Mouse (Mus musculus): ENCODE measurements around the gene Gpm6a. TPM values are rescaled to one million over a fixed set of nuclear protein-coding genes. Genes with fewer than 3 reads are reported as not detected.
"Not testable (repeated sequence)": the region's sequence is repeated elsewhere in the genome, so short reads cannot be mapped to it uniquely, and the experiment has no call there.

The Gpm6a gene
- polyA plus RNA-seq, 1 experiment = 0.61 TPM

GRCm38 (mm10) chr8:55034309-55034708 is 79.7 kb downstream of the Gpm6a start:
- H3K27ac ChIP-seq (ENCODE audit: control insufficient read depth, insufficient read depth, low read depth, low read length) = no peak overlapping the region
- H3K36me3 ChIP-seq (ENCODE audit: control insufficient read depth, insufficient read depth, low read length) = no peaks in the 10 kb centered on the region
- H3K4me3 ChIP-seq (ENCODE audit: control insufficient read depth, low read depth, low read length) = no peak overlapping the region
- H3K27me3 ChIP-seq (ENCODE audit: control insufficient read depth, insufficient read depth, low read length) = no peaks in the 10 kb centered on the region
- TF ChIP-seq CTCF (IDR thresholded peaks at IDR 0.05; ENCODE audit: control insufficient read depth, insufficient read depth, insufficient replicate concordance, low read depth, low read length) (no peak), POLR2A (IDR thresholded peaks at IDR 0.05; ENCODE audit: control insufficient read depth, low read depth, low read length) (no peak)
- H3K4me1 ChIP-seq (ENCODE audit: control insufficient read depth, insufficient read depth, low read length) = no peaks in the 10 kb centered on the region

GRCm38 (mm10) chr8:55035416-55035815 is 80.8 kb downstream of the Gpm6a start:
- TF ChIP-seq CTCF (IDR thresholded peaks at IDR 0.05; ENCODE audit: control insufficient read depth, insufficient read depth, insufficient replicate concordance, low read depth, low read length) = no peak
- TF ChIP-seq POLR2A (IDR thresholded peaks at IDR 0.05; ENCODE audit: control insufficient read depth, low read depth, low read length) = no peak
- Histone ChIP-seq H3K27ac (ENCODE audit: control insufficient read depth, insufficient read depth, low read depth, low read length) (no peak overlapping the region), H3K36me3 (ENCODE audit: control insufficient read depth, insufficient read depth, low read length) (no peaks in the 10 kb centered on the region)

GRCm38 (mm10) chr8:55042955-55043354 is 88.3 kb downstream of the Gpm6a start:
- Histone ChIP-seq H3K36me3 (ENCODE audit: control insufficient read depth, insufficient read depth, low read length) (no peaks in the 10 kb centered on the region), H3K27me3 (ENCODE audit: control insufficient read depth, insufficient read depth, low read length) (no peaks in the 10 kb centered on the region), H3K4me3 (ENCODE audit: control insufficient read depth, low read depth, low read length) (no peak overlapping the region), H3K4me1 (ENCODE audit: control insufficient read depth, insufficient read depth, low read length) (no peaks in the 10 kb centered on the region), H3K27ac (ENCODE audit: control insufficient read depth, insufficient read depth, low read depth, low read length) (no peak overlapping the region)
- TF ChIP-seq POLR2A (IDR thresholded peaks at IDR 0.05; ENCODE audit: control insufficient read depth, low read depth, low read length) (no peak), CTCF (IDR thresholded peaks at IDR 0.05; ENCODE audit: control insufficient read depth, insufficient read depth, insufficient replicate concordance, low read depth, low read length) (no peak)

More at GRCm38 (mm10) chr8:55035416-55035815, 80.8 kb downstream of the Gpm6a start:
- Histone ChIP-seq H3K27me3 (ENCODE audit: control insufficient read depth, insufficient read depth, low read length) (no peaks in the 10 kb centered on the region), H3K4me3 (ENCODE audit: control insufficient read depth, low read depth, low read length) (no peak overlapping the region), H3K4me1 (ENCODE audit: control insufficient read depth, insufficient read depth, low read length) (no peaks in the 10 kb centered on the region)

- no peaks in the 10 kb centered on the region for H3K27me3 ChIP-seq (ENCODE audit: control insufficient read depth, insufficient read depth, low read length)
These were observed 93.8 kb downstream of the Gpm6a start for GRCm38 (mm10) chr8:55048396-55048795.

GRCm38 (mm10) chr8:55049979-55050378 is 95.3 kb downstream of the Gpm6a start:
- no peaks in the 10 kb centered on the region for H3K4me1 ChIP-seq (ENCODE audit: control insufficient read depth, insufficient read depth, low read length)
- no peak for TF ChIP-seq POLR2A (IDR thresholded peaks at IDR 0.05; ENCODE audit: control insufficient read depth, low read depth, low read length)
- no peak for TF ChIP-seq CTCF (IDR thresholded peaks at IDR 0.05; ENCODE audit: control insufficient read depth, insufficient read depth, insufficient replicate concordance, low read depth, low read length)
- H3K36me3 ChIP-seq (ENCODE audit: control insufficient read depth, insufficient read depth, low read length) = no peaks in the 10 kb centered on the region
- H3K27ac ChIP-seq (ENCODE audit: control insufficient read depth, insufficient read depth, low read depth, low read length) = no peak overlapping the region
- H3K27me3 ChIP-seq (ENCODE audit: control insufficient read depth, insufficient read depth, low read length) = no peaks in the 10 kb centered on the region
- no peak overlapping the region for H3K4me3 ChIP-seq (ENCODE audit: control insufficient read depth, low read depth, low read length)

More at GRCm38 (mm10) chr8:55048396-55048795, 93.8 kb downstream of the Gpm6a start:
- H3K4me3 ChIP-seq (ENCODE audit: control insufficient read depth, low read depth, low read length) = no peak overlapping the region
- no peaks in the 10 kb centered on the region for H3K36me3 ChIP-seq (ENCODE audit: control insufficient read depth, insufficient read depth, low read length)
- H3K27ac ChIP-seq (ENCODE audit: control insufficient read depth, insufficient read depth, low read depth, low read length) = no peak overlapping the region
- H3K4me1 ChIP-seq (ENCODE audit: control insufficient read depth, insufficient read depth, low read length) = no peaks in the 10 kb centered on the region
- TF ChIP-seq POLR2A (IDR thresholded peaks at IDR 0.05; ENCODE audit: control insufficient read depth, low read depth, low read length) (no peak), CTCF (IDR thresholded peaks at IDR 0.05; ENCODE audit: control insufficient read depth, insufficient read depth, insufficient replicate concordance, low read depth, low read length) (no peak)

GRCm38 (mm10) chr8:55068811-55069210 is 114.2 kb downstream of the Gpm6a start:
- not testable (repeated sequence) for H3K4me3 ChIP-seq (ENCODE audit: control insufficient read depth, low read depth, low read length); H3K4me1 ChIP-seq (ENCODE audit: control insufficient read depth, insufficient read depth, low read length); H3K27me3 ChIP-seq (ENCODE audit: control insufficient read depth, insufficient read depth, low read length); H3K36me3 ChIP-seq (ENCODE audit: control insufficient read depth, insufficient read depth, low read length); H3K27ac ChIP-seq (ENCODE audit: control insufficient read depth, insufficient read depth, low read depth, low read length)

GRCm38 (mm10) chr8:55073481-55073880 is 118.8 kb downstream of the Gpm6a start:
- Histone ChIP-seq H3K27me3 (ENCODE audit: control insufficient read depth, insufficient read depth, low read length) (no peaks in the 10 kb centered on the region), H3K4me3 (ENCODE audit: control insufficient read depth, low read depth, low read length) (no peak overlapping the region), H3K4me1 (ENCODE audit: control insufficient read depth, insufficient read depth, low read length) (no peaks in the 10 kb centered on the region), H3K36me3 (ENCODE audit: control insufficient read depth, insufficient read depth, low read length) (no peaks in the 10 kb centered on the region), H3K27ac (ENCODE audit: control insufficient read depth, insufficient read depth, low read depth, low read length) (no peak overlapping the region)
- TF ChIP-seq CTCF (IDR thresholded peaks at IDR 0.05; ENCODE audit: control insufficient read depth, insufficient read depth, insufficient replicate concordance, low read depth, low read length) (no peak), POLR2A (IDR thresholded peaks at IDR 0.05; ENCODE audit: control insufficient read depth, low read depth, low read length) (no peak)

- Histone ChIP-seq H3K4me1 (ENCODE audit: control insufficient read depth, insufficient read depth, low read length) (no peaks in the 10 kb centered on the region), H3K27ac (ENCODE audit: control insufficient read depth, insufficient read depth, low read depth, low read length) (no peak overlapping the region), H3K36me3 (ENCODE audit: control insufficient read depth, insufficient read depth, low read length) (no peaks in the 10 kb centered on the region), H3K4me3 (ENCODE audit: control insufficient read depth, low read depth, low read length) (no peak overlapping the region), H3K27me3 (ENCODE audit: control insufficient read depth, insufficient read depth, low read length) (no peaks in the 10 kb centered on the region)
- TF ChIP-seq POLR2A (IDR thresholded peaks at IDR 0.05; ENCODE audit: control insufficient read depth, low read depth, low read length) = no peak
- no peak for TF ChIP-seq CTCF (IDR thresholded peaks at IDR 0.05; ENCODE audit: control insufficient read depth, insufficient read depth, insufficient replicate concordance, low read depth, low read length)
These were observed 147.6 kb downstream of the Gpm6a start for GRCm38 (mm10) chr8:55102195-55102594.

Data from testis, adult 2 months (tissue).